Mouse (Mus musculus): ENCODE measurements around the gene Rnaset2a. TPM values are rescaled to one million over a fixed set of nuclear protein-coding genes. Genes with fewer than 3 reads are reported as not detected.
"Not testable (repeated sequence)": the region's sequence is repeated elsewhere in the genome, so short reads cannot be mapped to it uniquely, and the experiment has no call there.

Gene Rnaset2a
- total RNA-seq, 2 experiments from 2014 or later = 52.2 to 60.3 TPM

DNA sequence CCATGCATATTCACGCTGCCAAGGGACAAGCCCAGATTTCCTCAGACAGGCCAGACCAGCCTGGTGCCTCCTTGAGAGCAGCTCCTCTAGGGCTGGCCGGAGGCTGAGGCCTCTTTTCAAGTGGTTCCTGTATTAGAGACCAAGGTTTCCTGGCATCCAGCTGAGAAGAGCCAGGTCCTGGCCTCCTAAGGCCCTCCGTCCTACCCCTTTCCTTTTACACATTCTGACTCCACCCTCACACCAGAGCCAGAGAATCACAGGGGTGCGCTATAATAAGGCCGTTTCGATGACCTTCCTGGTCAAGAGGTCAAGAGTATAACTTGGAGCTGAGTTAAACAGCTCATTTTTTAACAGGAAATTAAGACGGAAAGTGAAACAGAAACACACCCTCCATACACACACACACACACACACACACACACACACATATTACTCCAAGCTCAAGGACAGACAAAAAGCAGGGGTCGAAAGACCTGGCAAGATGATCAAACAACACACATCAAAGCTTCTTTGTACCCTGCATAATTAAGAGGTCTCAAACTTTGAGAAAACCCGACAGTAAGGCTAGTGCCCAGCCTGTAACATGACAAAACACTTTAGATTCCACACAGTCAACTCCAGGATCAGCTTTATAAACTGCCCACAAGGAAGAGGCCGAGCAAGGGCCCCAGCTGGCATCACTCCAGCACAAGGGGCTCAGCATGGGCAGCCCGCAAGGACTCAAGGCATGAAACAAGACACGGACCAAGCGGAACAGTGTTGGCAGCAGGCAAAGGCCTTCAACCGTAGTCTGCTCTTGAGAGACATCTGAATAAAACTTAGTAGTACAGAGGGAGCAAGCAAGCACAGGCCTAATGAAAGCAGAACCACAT lies 3.9 kb downstream of the Rnaset2a start:
- not testable (repeated sequence) for DNase-seq (ENCODE audit: low spot score in 2 of 2)

DNA sequence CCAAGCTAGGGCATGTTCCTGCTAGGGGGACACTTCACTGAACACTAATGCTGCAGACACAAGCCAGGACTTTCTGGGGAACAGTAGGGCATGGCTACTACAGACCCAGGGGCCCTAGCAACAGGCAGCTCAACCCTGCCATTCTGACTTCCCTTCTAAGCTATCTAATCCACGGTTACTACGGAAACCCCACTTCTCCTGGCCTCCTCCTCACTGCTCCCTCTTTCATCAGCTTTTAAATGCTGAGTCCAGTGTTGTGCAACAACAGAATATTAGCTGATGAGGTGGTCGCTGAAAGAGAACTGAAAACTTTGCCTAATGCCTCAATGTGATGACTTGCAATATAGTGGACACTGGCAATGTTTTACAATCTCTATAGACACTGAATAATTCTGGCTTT lies 7.7 kb downstream of the Rnaset2a start:
- DNase-seq (ENCODE audit: low spot score in 2 of 2) = not testable (repeated sequence)

DNA sequence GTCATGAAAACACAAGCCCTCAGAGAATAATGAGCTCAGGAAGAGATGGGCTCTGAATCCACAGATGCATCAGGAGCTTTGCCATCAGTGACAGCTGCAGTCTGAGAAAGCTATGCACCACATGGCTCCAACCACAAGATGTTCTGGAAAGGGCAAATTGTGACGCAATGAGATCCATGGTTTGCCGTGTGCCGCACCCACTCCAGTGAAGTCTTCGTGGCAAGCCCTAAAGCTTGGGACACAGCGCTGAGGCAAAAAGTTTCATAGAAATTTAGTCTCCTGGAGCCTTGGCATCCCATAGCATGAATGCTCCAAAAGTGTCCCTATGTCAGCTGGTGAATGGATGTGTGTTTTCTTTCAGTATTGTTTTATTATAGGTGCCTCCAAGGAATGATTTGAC lies 9.8 kb downstream of the Rnaset2a start:
- not testable (repeated sequence) for DNase-seq (ENCODE audit: low spot score in 2 of 2)

DNA sequence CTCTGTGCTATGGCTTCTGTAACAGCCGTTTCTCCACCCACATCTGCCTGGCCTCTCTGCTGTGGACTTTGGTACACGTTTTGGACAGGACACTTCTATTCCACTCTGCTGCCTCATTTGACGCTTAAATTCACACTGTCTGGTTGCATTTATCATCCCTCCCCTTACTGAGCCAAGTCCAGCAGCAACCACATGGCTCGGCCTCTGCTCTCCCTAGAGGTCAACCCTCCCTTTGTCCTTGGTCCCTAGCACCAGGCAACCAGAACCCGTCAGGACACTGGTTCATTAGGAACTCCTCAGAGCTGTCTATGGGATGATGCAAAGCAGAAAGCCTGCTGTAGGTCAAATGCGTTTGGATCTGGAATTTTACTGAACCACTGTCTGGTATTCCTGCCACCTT lies 17.0 kb downstream of the Rnaset2a start:
- DNase-seq (ENCODE audit: low spot score in 2 of 2) = not testable (repeated sequence)

DNA sequence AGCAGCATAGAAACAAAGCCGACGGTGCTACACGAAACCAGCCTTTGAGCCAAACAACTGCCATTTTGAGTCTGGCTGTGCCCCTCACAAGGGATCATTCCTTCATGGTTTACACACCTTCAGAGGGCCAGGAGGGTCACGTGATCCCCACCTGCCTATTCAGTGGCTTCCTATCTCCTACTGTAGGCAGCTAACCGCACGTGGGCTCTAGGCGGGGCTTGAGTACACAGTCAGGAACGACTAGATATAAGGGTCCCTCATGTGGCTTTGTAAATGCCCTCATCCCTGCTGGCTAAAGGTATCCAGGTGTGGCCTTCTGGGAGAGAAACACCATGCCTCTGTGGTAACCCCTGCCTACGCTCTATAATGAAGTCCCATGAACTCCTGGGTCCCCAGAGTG lies 18.3 kb downstream of the Rnaset2a start:
- DNase-seq (ENCODE audit: low spot score in 2 of 2) = not testable (repeated sequence)

DNA sequence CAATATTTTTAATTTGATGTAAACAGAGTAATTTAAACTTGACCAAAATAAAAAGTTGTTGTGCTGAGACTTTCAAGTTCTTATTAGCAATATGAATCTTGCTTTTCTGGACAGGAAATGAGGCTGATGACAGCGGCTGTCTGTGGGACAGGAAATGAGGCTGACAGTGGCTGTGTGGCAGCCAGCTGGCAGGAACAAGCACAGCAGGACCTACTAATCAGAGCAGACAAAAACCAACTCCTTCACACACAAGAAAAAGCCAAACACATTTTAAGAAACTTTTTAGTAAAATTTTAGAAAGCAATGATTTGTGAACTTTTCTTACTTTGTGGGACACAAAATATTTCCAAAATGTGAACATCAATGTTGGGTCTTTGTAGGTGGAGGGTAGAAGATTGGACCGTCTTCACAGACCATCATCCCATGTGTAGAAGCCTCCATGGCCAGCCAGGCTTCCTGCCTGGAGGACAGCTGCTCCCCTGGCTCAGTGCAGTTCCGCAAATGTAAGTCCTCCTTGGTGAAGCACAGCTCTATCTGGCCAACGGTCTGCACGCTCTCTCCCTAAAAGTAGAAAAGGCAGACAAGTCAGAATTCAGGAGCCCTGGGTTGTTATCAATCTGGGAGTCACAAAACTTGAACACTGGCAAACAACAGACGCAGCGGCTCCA lies 19.4 kb downstream of the Rnaset2a start:
- not testable (repeated sequence) for DNase-seq (ENCODE audit: low spot score in 2 of 2)

DNA sequence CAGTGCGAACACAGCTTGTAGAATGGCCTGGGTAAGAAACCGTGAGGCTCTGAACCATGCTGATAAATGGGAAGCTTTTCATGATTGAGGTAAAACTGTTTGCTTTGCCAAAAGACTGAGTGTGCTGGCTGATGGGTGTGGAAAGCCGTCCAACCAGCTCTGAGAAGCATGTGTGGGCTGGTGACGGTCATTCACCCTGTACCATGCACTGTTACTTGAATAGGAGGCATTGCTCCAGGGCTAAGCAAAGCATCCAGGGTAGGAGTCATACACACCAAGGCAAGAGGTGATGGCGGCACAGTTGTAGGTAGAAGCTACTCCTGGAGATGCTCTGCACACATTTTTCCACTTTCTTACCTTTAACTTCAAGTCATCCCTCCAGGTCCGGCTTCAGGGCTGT lies 23.3 kb downstream of the Rnaset2a start:
- DNase-seq (ENCODE audit: low spot score in 2 of 2) = not testable (repeated sequence)

DNA sequence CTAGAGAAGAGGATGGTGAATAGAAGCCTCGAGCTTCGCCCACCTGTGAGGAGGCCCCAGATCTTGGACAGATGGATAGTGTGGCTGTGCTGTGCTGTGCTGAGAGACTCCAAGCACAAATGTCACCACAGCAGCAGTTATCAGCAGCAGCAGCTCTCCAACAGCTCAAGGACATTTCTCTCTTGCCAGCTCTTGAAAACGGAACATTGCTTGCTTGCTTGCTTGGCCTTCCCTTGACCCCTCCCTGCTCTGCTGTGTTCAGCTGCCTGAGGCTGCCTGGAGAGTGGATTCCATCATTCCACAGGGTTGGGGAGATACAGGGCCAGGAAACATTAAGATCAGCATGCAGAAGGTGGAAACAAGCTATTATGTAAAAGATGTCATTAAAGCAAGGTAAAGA lies 24.9 kb downstream of the Rnaset2a start:
- DNase-seq (ENCODE audit: low spot score in 2 of 2) = not testable (repeated sequence)

DNA sequence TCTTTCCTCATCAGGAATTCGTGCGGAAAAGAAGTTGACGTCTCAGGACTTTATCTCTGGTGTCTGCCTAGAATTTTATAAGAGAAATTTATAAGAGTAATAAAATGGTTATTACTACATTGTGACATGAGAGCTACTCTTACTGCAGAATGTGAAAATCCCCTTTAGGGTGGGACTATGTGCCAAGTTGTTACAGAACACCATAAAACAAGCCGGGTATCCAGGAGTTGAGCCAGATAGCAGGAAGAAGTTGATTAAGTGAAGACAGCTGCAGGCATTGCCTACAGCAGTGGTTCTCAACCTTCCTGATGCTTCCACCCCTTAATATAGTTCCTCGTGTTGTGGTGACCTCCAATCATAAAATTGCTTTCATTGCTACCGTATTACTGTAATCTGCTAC lies 31.0 kb downstream of the Rnaset2a start:
- DNase-seq (ENCODE audit: low spot score in 2 of 2) = not testable (repeated sequence)

DNA sequence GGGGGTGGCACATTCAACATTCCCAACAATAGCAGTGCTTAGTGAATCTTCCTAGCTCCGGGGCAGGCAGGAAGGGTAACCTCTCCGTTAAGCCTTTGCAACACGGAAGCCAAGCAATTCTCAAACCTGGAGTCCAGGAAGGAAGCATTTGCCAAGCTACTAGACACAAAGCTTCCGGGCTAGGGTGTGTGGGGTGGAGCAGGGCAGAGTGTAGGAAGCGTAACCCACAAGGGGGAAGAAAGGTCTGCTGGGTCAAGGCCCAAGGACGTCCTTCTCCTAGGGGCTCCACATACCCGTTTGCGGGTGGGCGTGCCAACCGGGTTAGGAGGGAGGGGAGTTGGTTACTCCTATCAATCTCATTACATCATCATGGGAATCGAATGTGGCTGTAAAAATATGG lies 31.5 kb downstream of the Rnaset2a start:
- DNase-seq (ENCODE audit: low spot score in 2 of 2) = not testable (repeated sequence)

DNA sequence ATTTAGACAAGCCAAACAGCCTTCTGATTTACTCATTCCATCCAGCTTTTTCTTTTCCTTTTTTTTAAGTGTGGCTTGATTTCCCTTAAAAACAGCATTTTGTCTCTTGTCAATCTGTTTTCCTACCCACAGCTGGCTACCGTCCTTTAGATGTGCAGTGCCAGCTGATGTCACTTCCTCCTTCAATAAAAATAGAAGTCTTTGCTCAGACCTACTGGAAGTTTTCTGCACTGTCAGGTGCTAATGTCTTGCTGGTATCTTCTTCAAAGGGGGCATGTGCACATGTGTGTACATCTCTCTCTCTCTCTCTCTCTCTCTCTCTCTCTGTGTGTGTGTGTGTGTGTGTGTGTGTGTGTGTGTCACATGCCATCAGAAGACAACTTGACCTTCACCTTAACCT lies 35.7 kb downstream of the Rnaset2a start:
- DNase-seq (ENCODE audit: low spot score in 2 of 2) = not testable (repeated sequence)

DNA sequence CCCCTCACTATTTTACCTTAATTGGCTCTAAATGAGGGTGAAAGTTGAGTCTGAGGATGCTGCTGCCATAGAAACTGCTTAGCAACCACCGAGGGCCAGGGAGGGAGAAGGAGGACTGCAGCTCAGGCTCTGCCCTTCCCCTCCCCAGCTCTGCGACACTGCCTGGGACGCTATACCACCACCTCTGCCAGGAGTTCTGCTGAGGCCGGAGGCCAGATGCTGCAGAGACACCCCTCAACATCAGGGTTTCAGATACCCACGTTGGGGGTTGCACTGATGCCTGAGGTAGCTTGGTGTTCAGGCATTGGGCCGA lies 46.6 kb downstream of the Rnaset2a start:
- not testable (repeated sequence) for DNase-seq (ENCODE audit: low spot score in 2 of 2)

DNA sequence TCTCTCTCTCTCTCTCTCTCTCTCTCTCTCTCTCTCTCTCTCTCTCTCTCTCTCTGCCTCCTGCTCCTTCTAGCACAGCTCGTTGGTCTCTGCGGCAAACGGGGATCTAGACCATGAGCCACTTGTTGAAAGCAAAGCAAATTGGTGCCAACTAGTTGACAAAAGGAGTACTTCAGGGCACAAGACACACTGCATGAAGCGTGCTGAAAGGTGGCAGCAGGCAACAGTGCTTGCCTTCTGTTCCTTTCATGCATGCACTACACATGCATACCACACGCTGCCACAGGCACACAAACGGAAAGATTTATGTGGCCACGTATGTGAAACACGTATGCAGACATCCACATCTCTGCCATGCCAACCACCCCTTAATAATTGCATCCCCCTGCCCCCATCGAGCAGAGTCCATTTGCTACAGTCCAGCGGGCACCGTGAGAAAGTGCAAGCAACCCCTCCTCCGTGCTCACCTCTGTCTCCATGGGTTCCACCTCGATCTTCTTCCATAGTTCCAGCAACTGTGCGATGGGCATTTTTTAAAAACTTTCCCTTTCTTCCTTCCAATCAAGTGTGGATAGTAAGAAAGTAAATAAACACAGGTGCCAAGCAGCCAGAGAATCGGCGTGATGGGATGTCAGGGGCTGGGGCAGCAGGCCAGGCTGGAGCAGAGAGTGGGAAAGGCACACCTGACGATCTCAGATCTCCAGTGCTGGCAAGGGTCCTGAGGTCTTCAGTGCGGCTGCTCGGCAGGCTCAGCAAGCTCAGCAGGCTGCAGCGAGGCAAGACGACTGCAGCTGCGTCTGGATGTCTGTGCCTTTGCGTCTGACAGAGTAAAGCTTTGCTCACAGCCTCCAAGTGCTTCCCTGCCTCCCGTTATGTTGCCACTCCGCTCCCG lies 47.2 kb downstream of the Rnaset2a start:
- DNase-seq (ENCODE audit: low spot score in 2 of 2) = not testable (repeated sequence)

DNA sequence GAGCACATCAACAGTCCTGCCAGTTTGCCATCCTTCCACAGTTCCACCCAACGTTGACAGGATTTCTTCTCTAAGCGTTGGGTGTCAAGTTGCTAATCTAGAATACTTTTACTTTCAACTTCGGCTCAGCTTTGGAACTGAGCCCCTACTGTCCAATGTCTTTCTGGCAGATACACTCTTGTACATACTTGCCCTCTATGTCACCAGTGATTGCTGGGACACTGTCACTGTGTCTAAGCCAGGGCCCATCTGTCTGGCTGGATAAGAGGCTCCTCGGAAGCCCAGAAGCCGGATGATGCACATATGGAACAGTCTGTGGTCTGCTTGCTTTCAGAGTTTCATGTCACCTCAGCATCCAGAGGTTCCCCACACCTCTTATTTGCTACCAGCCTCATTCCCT lies 51.7 kb downstream of the Rnaset2a start:
- DNase-seq (ENCODE audit: low spot score in 2 of 2) = not testable (repeated sequence)

DNA sequence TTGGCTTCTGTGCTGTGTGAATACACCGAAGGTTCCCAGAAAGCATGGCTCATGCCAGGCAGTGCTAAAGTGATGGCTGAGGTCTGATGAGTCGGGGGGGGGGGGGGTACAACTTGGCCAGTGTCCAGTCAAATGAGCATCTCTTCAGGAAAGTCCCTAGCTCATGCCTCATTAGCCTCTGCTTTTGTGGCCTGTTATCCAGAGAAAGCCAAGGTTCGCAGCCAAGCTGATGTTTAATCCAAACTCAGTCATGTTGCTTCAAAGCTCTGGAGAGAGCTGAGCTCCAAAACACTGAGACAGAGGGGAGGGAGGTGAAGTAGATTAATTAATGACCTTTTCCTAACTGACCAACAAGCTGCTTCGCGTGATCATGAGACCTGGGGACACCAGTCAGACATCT lies 52.2 kb downstream of the Rnaset2a start:
- not testable (repeated sequence) for DNase-seq (ENCODE audit: low spot score in 2 of 2)

DNA sequence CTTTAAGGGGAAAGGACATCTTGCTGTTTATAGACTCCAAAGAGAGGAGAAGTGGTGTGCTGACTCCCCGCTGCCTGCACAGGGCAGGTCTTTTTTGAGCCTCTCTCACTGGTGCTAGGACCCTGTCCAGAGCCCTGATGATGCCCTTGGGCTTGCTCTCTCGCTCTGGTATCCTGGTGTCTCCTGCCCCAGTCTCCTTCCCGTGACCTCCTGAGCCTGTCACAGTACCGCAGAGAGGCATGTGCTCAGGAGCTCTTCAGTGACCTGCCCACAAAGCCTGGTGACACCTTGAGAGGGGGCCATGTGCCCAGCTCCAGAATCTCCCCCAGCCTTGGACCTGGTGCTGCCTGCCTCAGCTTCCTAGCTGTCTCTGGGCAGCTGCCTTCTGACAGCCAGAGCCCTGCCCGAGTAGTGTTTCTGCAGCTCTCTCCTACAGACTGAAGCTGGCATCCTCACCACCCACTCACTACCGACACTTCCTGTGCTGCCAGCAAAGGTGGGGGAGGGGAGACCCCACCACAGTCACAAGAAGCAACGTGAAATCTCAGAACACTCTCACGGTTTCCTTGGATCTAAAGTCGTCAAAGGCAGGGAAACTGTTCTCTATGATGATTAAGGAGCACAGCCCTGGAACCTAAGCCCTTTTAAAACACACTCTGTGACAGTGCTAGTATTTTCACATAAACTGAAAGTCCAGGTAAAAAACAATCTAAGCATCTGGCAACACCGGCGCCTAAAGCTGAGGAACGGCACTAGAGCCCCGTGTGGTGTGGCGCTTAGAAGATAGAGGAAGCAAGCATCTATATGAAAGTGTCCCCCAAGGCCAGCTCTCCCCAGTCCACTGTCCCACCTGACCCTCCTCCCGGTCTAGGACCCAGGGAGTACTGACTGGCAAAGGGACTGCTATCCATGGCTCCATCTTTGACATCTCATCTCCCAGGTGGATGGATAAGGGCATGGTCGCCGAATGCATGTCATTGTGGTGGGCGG lies 55.1 kb downstream of the Rnaset2a start:
- DNase-seq (ENCODE audit: low spot score in 2 of 2) = not testable (repeated sequence)

DNA sequence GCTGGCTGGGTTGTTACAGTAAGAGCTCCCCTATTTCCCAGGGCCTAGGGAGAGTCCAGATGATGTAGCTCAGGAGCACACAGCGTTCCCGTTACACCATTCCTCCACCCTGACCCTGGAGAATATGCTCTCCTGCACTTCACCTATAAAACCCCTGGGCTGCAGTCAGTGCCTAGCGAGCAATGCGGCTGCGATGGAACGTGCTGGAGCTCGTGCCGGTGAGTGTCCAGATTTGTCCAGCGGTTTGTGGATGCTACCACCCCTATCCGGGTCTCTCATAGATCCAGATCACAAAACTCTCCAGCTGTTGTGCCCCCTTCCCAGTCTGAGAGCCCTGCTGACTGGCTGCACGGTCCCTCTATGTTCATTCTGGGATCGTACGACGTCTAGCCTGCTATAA lies 56.6 kb downstream of the Rnaset2a start:
- not testable (repeated sequence) for DNase-seq (ENCODE audit: low spot score in 2 of 2)

DNA sequence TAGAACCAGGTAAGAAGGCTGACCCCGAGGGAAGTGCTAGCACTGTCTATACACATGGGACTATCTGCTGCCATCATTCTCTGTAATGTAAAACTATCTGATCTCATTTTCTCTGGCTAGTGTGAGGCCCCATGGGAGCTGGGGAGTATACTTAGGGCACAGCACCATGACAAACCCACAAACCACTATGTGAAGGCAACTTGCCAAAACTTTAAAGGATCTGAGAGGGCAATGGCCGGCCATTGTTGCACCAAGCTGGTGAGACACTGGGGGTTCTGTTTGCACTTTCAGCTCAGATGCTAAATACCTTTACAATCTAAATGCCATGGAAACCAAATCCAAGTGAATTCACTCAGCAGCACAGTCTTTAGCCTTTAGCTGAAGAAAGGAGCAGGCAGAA lies 78.0 kb downstream of the Rnaset2a start:
- not testable (repeated sequence) for DNase-seq (ENCODE audit: low spot score in 2 of 2)

Measured in adrenal gland, adult 18-20 months (tissue).